ENCODE assay signal across 8 mouse cellular contexts in the genomic region with DNA sequence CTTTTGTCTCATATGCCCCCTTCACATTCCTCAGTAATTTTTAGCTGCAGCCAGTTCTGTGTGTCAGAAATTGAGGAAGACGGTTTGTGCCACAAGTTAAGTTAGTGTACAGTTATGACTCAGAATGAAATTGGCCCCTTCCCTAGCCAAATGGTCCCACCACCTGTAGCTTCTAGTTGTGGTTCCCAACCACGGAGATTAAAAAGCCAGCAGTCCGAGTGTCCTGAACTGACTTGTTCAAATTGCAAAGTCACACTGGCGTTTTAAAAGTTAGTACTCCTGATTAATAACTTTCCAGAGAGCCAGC. TPM values are rescaled to one million over a fixed set of nuclear protein-coding genes. Genes with fewer than 3 reads are reported as not detected.
DNase-seq lines count a peak whose midpoint lies in the region; ATAC-seq lines count a peak whose summit lies in the region.

No protein-coding gene starts in this region.

- peak overlapping the region; percentile 92 for H3K4me3 ChIP-seq in kidney, embryonic 15.5 days (replicated peaks)
- peak overlapping the region; percentile 90 for H3K4me3 ChIP-seq in hindbrain, embryonic 10.5 days

- WGBS in kidney, embryonic 15.5 days, result 2% methylated on average over 4 of the region's 4 CpGs
- WGBS in hindbrain, embryonic 10.5 days, result 20% methylated on average over 4 of the region's 4 CpGs

- no peak for DNase-seq in kidney, postnatal 25 days
- peak; percentile 32 for DNase-seq in c-Kit-positive CD71-negative TER-119-negative erythroid progenitor cells, embryonic 14.5 days (ENCODE audit: low read depth)
- DNase-seq in hindbrain, embryonic 10.5 days (ENCODE audit: low spot score), result no peak
- DNase-seq in lung, postnatal 10 days, result peak; percentile 6
- DNase-seq in thymus, postnatal 14 days, result no peak
- DNase-seq in right cerebral cortex, adult 18-20 months, result no peak
- DNase-seq in urinary bladder, postnatal 4 days (ENCODE audit: low spot score in 2 of 2), result no peak

- ATAC-seq in kidney, embryonic 15.5 days (replicated peaks; ENCODE audit: low FRiP score), result no peak

- no peaks in the 10 kb centered on the region for H3K27me3 ChIP-seq in kidney, embryonic 15.5 days
- H3K27me3 ChIP-seq in hindbrain, embryonic 10.5 days (ENCODE audit: insufficient read depth, poor library complexity, severe bottlenecking), result no peaks in the 10 kb centered on the region

- H3K9me3 ChIP-seq in kidney, embryonic 15.5 days (replicated peaks), result no peaks in the 10 kb centered on the region
- no peaks in the 10 kb centered on the region for H3K9me3 ChIP-seq in hindbrain, embryonic 10.5 days

- peak overlapping the region; percentile 89 for H3K9ac ChIP-seq in kidney, embryonic 15.5 days

- peaks cover 15% of the 10 kb centered on the region for H3K36me3 ChIP-seq in kidney, embryonic 15.5 days
- H3K36me3 ChIP-seq in hindbrain, embryonic 10.5 days, result peaks cover 19% of the 10 kb centered on the region

- H3K4me2 ChIP-seq in kidney, embryonic 15.5 days, result peak overlapping the region; percentile 77

- H3K4me1 ChIP-seq in kidney, embryonic 15.5 days, result peaks cover 11% of the 10 kb centered on the region
- peaks cover 18% of the 10 kb centered on the region for H3K4me1 ChIP-seq in hindbrain, embryonic 10.5 days (replicated peaks)

- peak overlapping the region; percentile 97 for H3K27ac ChIP-seq in kidney, embryonic 15.5 days
- H3K27ac ChIP-seq in hindbrain, embryonic 10.5 days, result peak overlapping the region; percentile 96

RNA-seq across cellular contexts. Expression of a gene that starts 0.7 kb away (rescaled TPM):
- polyA plus RNA-seq in kidney, embryonic 15.5 days (2015; fragmentation: Nextera tagmentation; extraction: Ambion mirVana), result 54.3 and 55.0 TPM in 2 replicates
- 32.0 and 47.2 TPM in 2 replicates for polyA plus RNA-seq in hindbrain, embryonic 10.5 days (2016; fragmentation: Nextera tagmentation; extraction: Ambion mirVana)

RNA-seq across cellular contexts. Expression of a gene that starts 0.7 kb away (rescaled TPM):
- polyA plus RNA-seq in kidney, embryonic 15.5 days (2015; fragmentation: Nextera tagmentation; extraction: Ambion mirVana), result 80.3 and 81.1 TPM in 2 replicates
- 63.9 and 73.8 TPM in 2 replicates for polyA plus RNA-seq in hindbrain, embryonic 10.5 days (2016; fragmentation: Nextera tagmentation; extraction: Ambion mirVana)

Comparison
In these comparisons a context has a peak if more than half of its experiments do, and no peak if none do; other contexts are left out.
1. DNase-seq: peak in c-Kit-positive CD71-negative TER-119-negative erythroid progenitor cells, embryonic 14.5 days (single experiment) and lung, postnatal 10 days (single experiment); none in kidney, postnatal 25 days (0 of 2), hindbrain, embryonic 10.5 days (single experiment), thymus, postnatal 14 days (single experiment), right cerebral cortex, adult 18-20 months (single experiment) and urinary bladder, postnatal 4 days (0 of 2).